Mouse (Mus musculus) common myeloid progenitor, adult 5-6 weeks (primary cell): Measurements from ENCODE around the gene Csnk1g1. TPM values are rescaled to one million over a fixed set of nuclear protein-coding genes. Genes with fewer than 3 reads are reported as not detected.

Experiments used
- total RNA-seq: library from RNA; stranded (forward); fragments of 200-1000, 187-1606 nt; gene quantifications from 2 replicates; pipeline ENCODE4 v1.2.3, GENCODE M21; 2017

Csnk1g1 gene
- total RNA-seq, 1 experiment from 2014 or later, result 29.1 TPM

Other genes with a start within 250 kb of the Csnk1g1 start
- 40.1 and 45.3 TPM in 2 replicates for gene Oaz2, start 240.9 kb upstream of the Csnk1g1 start, total RNA-seq
- gene Zfp609, start 81.4 kb upstream of the Csnk1g1 start, total RNA-seq, result 4.9 and 11.9 TPM in 2 replicates
- 191 and 193 TPM in 2 replicates for gene Pclaf, start 18.7 kb upstream of the Csnk1g1 start, total RNA-seq
- 15.3 and 25.6 TPM in 2 replicates for gene Trip4, start 130 bp upstream of the Csnk1g1 start, total RNA-seq
- 519 and 575 TPM in 2 replicates for gene Ppib, start 151.3 kb downstream of the Csnk1g1 start, total RNA-seq
- gene Snx22, start 160.8 kb downstream of the Csnk1g1 start, total RNA-seq, result 1.2 and 1.7 TPM in 2 replicates
- 101 and 122 TPM in 2 replicates for gene Snx1, start 217.7 kb downstream of the Csnk1g1 start, total RNA-seq
- 177 and 182 TPM in 2 replicates for gene Ciao2a, start 217.7 kb downstream of the Csnk1g1 start, total RNA-seq
- 4.0 and 4.1 TPM in 2 replicates for gene Dapk2, start 249.3 kb downstream of the Csnk1g1 start, total RNA-seq